Mouse (Mus musculus) intestine, embryonic 15.5 days (tissue): ENCODE results near the gene Pithd1. TPM values are rescaled to one million over a fixed set of nuclear protein-coding genes. Genes with fewer than 3 reads are reported as not detected.

Source experiments
- ATAC-seq: fragments of 200-750 bp; cut with Nextera tagmentation; 2 replicates; pipeline ENCODE4 v1.8.0; 2017; ENCODE audit warnings: moderate TSS enrichment, moderate library complexity
- H3K27ac ChIP-seq: fragments of 300-500 bp; sonication (generic); 2 replicates; pipeline ENCODE4 v1.5.1; 2015; ENCODE audit warnings: mild to moderate bottlenecking, inconsistent platforms
- H3K27me3 ChIP-seq: fragments of 300-500 bp; sonication (generic); replicated peaks from 2 replicates; pipeline ENCODE4 v1.6.1; 2015; ENCODE audit warnings: inconsistent platforms
- H3K36me3 ChIP-seq: fragments of 300-500 bp; sonication (generic); 2 replicates; pipeline ENCODE4 v1.6.1; 2015; ENCODE audit warnings: inconsistent platforms
- H3K4me1 ChIP-seq: fragments of 300-500 bp; sonication (generic); replicated peaks from 2 replicates; pipeline ENCODE4 v1.6.1; 2015; ENCODE audit warnings: inconsistent platforms
- H3K4me2 ChIP-seq: fragments of 300-500 bp; sonication (generic); replicated peaks from 2 replicates; pipeline ENCODE4 v1.6.1; 2015; ENCODE audit warnings: mild to moderate bottlenecking, inconsistent platforms
- H3K4me3 ChIP-seq: fragments of 300-500 bp; sonication (generic); replicated peaks from 2 replicates; pipeline ENCODE4 v1.5.1; 2015; ENCODE audit warnings: inconsistent platforms
- H3K9ac ChIP-seq: fragments of 300-500 bp; sonication (generic); 2 replicates; pipeline ENCODE4 v1.6.1; 2015; ENCODE audit warnings: inconsistent platforms
- H3K9me3 ChIP-seq: fragments of 300-500 bp; sonication (generic); 2 replicates; pipeline ENCODE4 v1.6.1; 2016; ENCODE audit warnings: inconsistent platforms
- WGBS: fragments of 180-500 bp; shearing (Covaris S2); methylation state at CpG from one replicate; pipeline ENCODE4 v1.1.7; 2015; 5-methylcytosine and 5-hydroxymethylcytosine counted together
- polyA plus RNA-seq: library from polyadenylated mRNA; unstranded; fragments of >200 nt; fragmentation: Nextera tagmentation; extraction: Ambion mirVana; gene quantifications from 2 replicates; pipeline ENCODE4 v1.2.1, GENCODE M21; 2015

Pithd1 gene
- polyA plus RNA-seq, 1 experiment from 2014 or later = 51.6 TPM

- WGBS = 76% methylated on average over 3 of the region's 3 CpGs
- no peak overlapping the region for H3K4me3 ChIP-seq
- ATAC-seq = no peak
- H3K27ac ChIP-seq = no peak overlapping the region
- peaks cover 11% of the 10 kb centered on the region; the same call in 1 of the 2 replicates for H3K4me1 ChIP-seq
- H3K36me3 ChIP-seq = peaks cover 10% of the 10 kb centered on the region; the same call in 1 of the 2 replicates
- no peaks in the 10 kb centered on the region for H3K27me3 ChIP-seq
- no peaks in the 10 kb centered on the region for H3K9me3 ChIP-seq
- H3K9ac ChIP-seq = no peak overlapping the region
- H3K4me2 ChIP-seq = no peak overlapping the region
Measured at GRCm38 (mm10) chr4:136016059-136016602, 29.1 kb upstream of the Pithd1 start.

- Histone ChIP-seq H3K27ac (no peak overlapping the region), H3K4me2 (no peak overlapping the region), H3K4me1 (no peaks in the 10 kb centered on the region), H3K36me3 (peaks cover 52% of the 10 kb centered on the region), H3K27me3 (no peaks in the 10 kb centered on the region), H3K4me3 (no peak overlapping the region), H3K9ac (no peak overlapping the region), H3K9me3 (no peaks in the 10 kb centered on the region)
- no peak for ATAC-seq
- WGBS = 93% methylated on average over 4 of the region's 4 CpGs
Measured at GRCm38 (mm10) chr4:136010586-136010985, 23.5 kb upstream of the Pithd1 start.

- Histone ChIP-seq H3K9ac (no peak overlapping the region), H3K4me2 (no peak overlapping the region), H3K4me3 (no peak overlapping the region), H3K36me3 (peaks cover 65% of the 10 kb centered on the region), H3K4me1 (no peaks in the 10 kb centered on the region), H3K27ac (no peak overlapping the region), H3K9me3 (no peaks in the 10 kb centered on the region), H3K27me3 (no peaks in the 10 kb centered on the region)
- 87% methylated on average over 8 of the region's 8 CpGs for WGBS
- ATAC-seq = no peak
Measured at GRCm38 (mm10) chr4:136008782-136009447, 21.9 kb upstream of the Pithd1 start.

- ATAC-seq = no peak
- no peak overlapping the region for H3K27ac ChIP-seq
- no peak overlapping the region for H3K9ac ChIP-seq
- peaks cover 64% of the 10 kb centered on the region for H3K36me3 ChIP-seq
- no peak overlapping the region for H3K4me2 ChIP-seq
- no peaks in the 10 kb centered on the region for H3K9me3 ChIP-seq
- no peaks in the 10 kb centered on the region for H3K27me3 ChIP-seq
- H3K4me3 ChIP-seq = no peak overlapping the region
- WGBS = 92% methylated on average over 3 of the region's 3 CpGs
- H3K4me1 ChIP-seq = no peaks in the 10 kb centered on the region
Measured at GRCm38 (mm10) chr4:136006821-136007220, 19.8 kb upstream of the Pithd1 start.

- H3K36me3 ChIP-seq = peaks cover 59% of the 10 kb centered on the region
- H3K4me2 ChIP-seq = no peak overlapping the region
- H3K27me3 ChIP-seq = no peaks in the 10 kb centered on the region
- H3K27ac ChIP-seq = no peak overlapping the region
- no peak overlapping the region for H3K9ac ChIP-seq
- no peak overlapping the region for H3K4me3 ChIP-seq
- no peaks in the 10 kb centered on the region for H3K9me3 ChIP-seq
- H3K4me1 ChIP-seq = no peaks in the 10 kb centered on the region
- no peak for ATAC-seq
- 93% methylated on average over 2 of the region's 2 CpGs for WGBS
Measured at GRCm38 (mm10) chr4:136004921-136005320, 17.9 kb upstream of the Pithd1 start.

- no peaks in the 10 kb centered on the region for H3K27me3 ChIP-seq
- ATAC-seq = no peak
- H3K4me2 ChIP-seq = no peak overlapping the region
- no peaks in the 10 kb centered on the region for H3K9me3 ChIP-seq
- H3K36me3 ChIP-seq = peaks cover 53% of the 10 kb centered on the region
- no peak overlapping the region for H3K4me3 ChIP-seq
- no peak overlapping the region for H3K27ac ChIP-seq
- 84% methylated on average over 5 of the region's 5 CpGs for whole genome bisulfite sequencing
- no peak overlapping the region for H3K9ac ChIP-seq
- no peaks in the 10 kb centered on the region for H3K4me1 ChIP-seq
Measured at GRCm38 (mm10) chr4:136004107-136004675, 17.1 kb upstream of the Pithd1 start.

GRCm38 (mm10) chr4:135995118-135995517 lies 8.1 kb upstream of the Pithd1 start:
- WGBS = 81% methylated on average over 4 of the region's 4 CpGs
- Histone ChIP-seq H3K27me3 (no peaks in the 10 kb centered on the region), H3K36me3 (no peaks in the 10 kb centered on the region), H3K9me3 (no peaks in the 10 kb centered on the region), H3K4me1 (no peaks in the 10 kb centered on the region), H3K9ac (no peak overlapping the region), H3K4me3 (no peak overlapping the region), H3K27ac (no peak overlapping the region), H3K4me2 (no peak overlapping the region)
- ATAC-seq = no peak

- Histone ChIP-seq H3K9me3 (no peaks in the 10 kb centered on the region), H3K27me3 (no peaks in the 10 kb centered on the region), H3K4me1 (no peaks in the 10 kb centered on the region), H3K4me3 (no peak overlapping the region), H3K9ac (no peak overlapping the region), H3K36me3 (no peaks in the 10 kb centered on the region), H3K4me2 (no peak overlapping the region), H3K27ac (no peak overlapping the region)
- ATAC-seq = no peak
- WGBS = 93% methylated on average over 6 of the region's 6 CpGs
Measured at GRCm38 (mm10) chr4:135993941-135994340, 6.9 kb upstream of the Pithd1 start.

GRCm38 (mm10) chr4:135987714-135988113 lies 650 bp upstream of the Pithd1 start:
- peaks cover 12% of the 10 kb centered on the region; the same call in 1 of the 2 replicates for H3K36me3 ChIP-seq
- no peaks in the 10 kb centered on the region for H3K27me3 ChIP-seq
- peak overlapping the region; percentile 85 for H3K4me3 ChIP-seq
- peaks cover 7% of the 10 kb centered on the region for H3K4me1 ChIP-seq
- WGBS = 63% methylated on average over 9 of the region's 9 CpGs
- peak overlapping the region; percentile 90 for H3K9ac ChIP-seq
- H3K27ac ChIP-seq = peak overlapping the region; percentile 89
- H3K9me3 ChIP-seq = no peaks in the 10 kb centered on the region
- ATAC-seq = no peak
- peak overlapping the region; percentile 71 for H3K4me2 ChIP-seq

- Histone ChIP-seq H3K36me3 (peaks cover 12% of the 10 kb centered on the region; the same call in 1 of the 2 replicates), H3K9me3 (no peaks in the 10 kb centered on the region), H3K4me2 (peak overlapping the region; percentile 71), H3K27ac (peak overlapping the region; percentile 89), H3K4me1 (peaks cover 7% of the 10 kb centered on the region), H3K4me3 (peak overlapping the region; percentile 85), H3K27me3 (no peaks in the 10 kb centered on the region), H3K9ac (peak overlapping the region; percentile 90)
- ATAC-seq = peak; percentile 13; the same call in 1 of the 2 replicates
- 4% methylated on average over 23 of the region's 23 CpGs for WGBS
Measured at GRCm38 (mm10) chr4:135986301-135986942, 642 bp downstream of the Pithd1 start.

- H3K4me2 ChIP-seq = peak overlapping the region; percentile 71
- peaks cover 9% of the 10 kb centered on the region for H3K4me1 ChIP-seq
- no peaks in the 10 kb centered on the region for H3K27me3 ChIP-seq
- peak overlapping the region; percentile 85 for H3K4me3 ChIP-seq
- 87% methylated on average over 7 of the region's 7 CpGs for WGBS
- H3K9ac ChIP-seq = peak overlapping the region; percentile 90; the same call in 1 of the 2 replicates
- H3K27ac ChIP-seq = no peak overlapping the region
- H3K9me3 ChIP-seq = no peaks in the 10 kb centered on the region
- H3K36me3 ChIP-seq = peaks cover 12% of the 10 kb centered on the region; the same call in 1 of the 2 replicates
- ATAC-seq = no peak
Measured at GRCm38 (mm10) chr4:135985769-135986168, 1.3 kb downstream of the Pithd1 start.

- 89% methylated on average over 5 of the region's 5 CpGs for WGBS
- H3K27ac ChIP-seq = no peak overlapping the region
- no peaks in the 10 kb centered on the region for H3K9me3 ChIP-seq
- H3K4me3 ChIP-seq = no peak overlapping the region
- H3K27me3 ChIP-seq = no peaks in the 10 kb centered on the region
- H3K9ac ChIP-seq = no peak overlapping the region
- peaks cover 10% of the 10 kb centered on the region for H3K4me1 ChIP-seq
- no peak for ATAC-seq
- no peak overlapping the region for H3K4me2 ChIP-seq
- peaks cover 12% of the 10 kb centered on the region; the same call in 1 of the 2 replicates for H3K36me3 ChIP-seq
Measured at GRCm38 (mm10) chr4:135985193-135985592, 1.9 kb downstream of the Pithd1 start.
